Mouse (Mus musculus) brain, embryonic 18.5 days (tissue): ENCODE results near the gene Cbx8.

ENCODE experiments used
- DNase-seq: peaks from one replicate; pipeline ENCODE4 v3.0.0-alpha.2; 2012; ENCODE audit warnings: low read depth, low spot score

Gene Cbx8

GRCm38 (mm10) chr11:119034635-119035034, 6.1 kb downstream of the Cbx8 start:
- no peak for DNase-seq

GRCm38 (mm10) chr11:119033874-119034558, 6.8 kb downstream of the Cbx8 start:
- no peak for DNase-seq

GRCm38 (mm10) chr11:119026203-119026602, 14.6 kb downstream of the Cbx8 start:
- DNase-seq, result no peak

GRCm38 (mm10) chr11:119024260-119024659, 16.5 kb downstream of the Cbx8 start:
- no peak for DNase-seq

- no peak for DNase-seq
Measured at GRCm38 (mm10) chr11:119023616-119023980, 17.2 kb downstream of the Cbx8 start.

GRCm38 (mm10) chr11:119022895-119023615, 17.7 kb downstream of the Cbx8 start, which contains the start of gene Cbx2:
Cbx2 (plus strand) TSS chr11:119022962.
- DNase-seq, result peak; percentile 75

GRCm38 (mm10) chr11:119022068-119022894, 18.5 kb downstream of the Cbx8 start:
- no peak for DNase-seq

GRCm38 (mm10) chr11:119021180-119021579, 19.6 kb downstream of the Cbx8 start:
- DNase-seq, result no peak

GRCm38 (mm10) chr11:119017506-119017905, 23.3 kb downstream of the Cbx8 start:
- DNase-seq, result no peak

GRCm38 (mm10) chr11:119014455-119014854, 26.3 kb downstream of the Cbx8 start:
- no peak for DNase-seq

- no peak for DNase-seq
Measured at GRCm38 (mm10) chr11:119007461-119008456, 33.0 kb downstream of the Cbx8 start.

- DNase-seq, result no peak
Measured at GRCm38 (mm10) chr11:119006462-119006861, 34.3 kb downstream of the Cbx8 start.

- DNase-seq, result no peak
Measured at GRCm38 (mm10) chr11:119005547-119006275, 35.1 kb downstream of the Cbx8 start.

GRCm38 (mm10) chr11:119001493-119002128, 39.2 kb downstream of the Cbx8 start:
- no peak for DNase-seq

GRCm38 (mm10) chr11:119000877-119001276, 39.9 kb downstream of the Cbx8 start:
- DNase-seq, result no peak

- no peak for DNase-seq
Measured at GRCm38 (mm10) chr11:118999361-118999804, 41.4 kb downstream of the Cbx8 start.

GRCm38 (mm10) chr11:118998540-118999265, 42.1 kb downstream of the Cbx8 start:
- DNase-seq, result peak; percentile 72

- no peak for DNase-seq
Measured at GRCm38 (mm10) chr11:118997182-118997581, 43.6 kb downstream of the Cbx8 start.

- no peak for DNase-seq
Measured at GRCm38 (mm10) chr11:118995448-118995847, 45.3 kb downstream of the Cbx8 start.
